Mouse (Mus musculus): ENCODE results near the gene Wt1.

DNA sequence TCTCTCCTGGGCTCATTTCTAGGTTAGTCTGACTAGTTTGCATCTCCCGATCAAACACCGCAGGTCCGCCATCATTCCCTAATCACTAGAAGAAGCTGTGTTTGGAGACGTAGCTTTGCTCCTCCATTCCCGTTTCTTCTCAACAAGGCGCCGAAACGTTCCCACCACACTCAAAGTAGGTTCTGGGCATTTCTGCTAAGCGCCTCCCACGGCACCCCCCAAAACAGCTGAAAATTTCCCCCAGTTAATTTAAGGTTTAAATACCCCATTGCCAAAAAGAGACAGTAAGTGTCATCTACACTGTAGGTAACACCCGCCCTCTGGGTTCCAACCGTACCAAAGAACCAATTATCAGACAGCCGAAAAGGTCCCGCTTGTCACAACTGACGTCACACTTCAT, 688 bp upstream of the Wt1 start:
- TF ChIP-seq FLI1 (IDR thresholded peaks at IDR 0.05; ENCODE audit: low read length), result no peak
- no peak for TF ChIP-seq GATA1 (IDR thresholded peaks at IDR 0.05; ENCODE audit: borderline replicate concordance, low read length)
